Mouse (Mus musculus): ENCODE results near the gene Shc2.
A peak's percentile ranks its signal among the peaks of the same experiment; 100 is the strongest.

Gene Shc2

DNA sequence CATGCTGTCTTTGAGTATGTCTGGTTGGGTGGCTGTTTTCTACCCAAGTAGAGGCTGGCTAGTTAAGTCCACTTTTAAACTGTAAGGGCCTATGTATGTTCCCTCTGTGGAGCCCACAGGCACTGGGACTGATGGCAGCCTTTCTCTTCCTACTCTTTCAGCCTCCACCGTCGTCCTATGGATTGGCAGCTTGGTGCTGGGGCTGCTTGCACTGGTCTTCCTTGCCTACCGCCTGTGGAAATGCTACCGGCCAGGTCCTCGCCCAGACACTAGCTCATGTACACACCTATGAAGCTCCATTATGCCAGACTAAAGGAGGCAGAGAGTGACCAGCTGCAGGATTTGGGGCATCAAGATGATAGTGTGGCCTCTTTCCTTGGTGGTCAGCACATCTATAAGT is 30.4 kb upstream of the Shc2 start:
- DNase-seq: no peak

GRCm38 (mm10) chr10:79666493-79666892 is 28.8 kb upstream of the Shc2 start:
- DNase-seq: no peak

DNA sequence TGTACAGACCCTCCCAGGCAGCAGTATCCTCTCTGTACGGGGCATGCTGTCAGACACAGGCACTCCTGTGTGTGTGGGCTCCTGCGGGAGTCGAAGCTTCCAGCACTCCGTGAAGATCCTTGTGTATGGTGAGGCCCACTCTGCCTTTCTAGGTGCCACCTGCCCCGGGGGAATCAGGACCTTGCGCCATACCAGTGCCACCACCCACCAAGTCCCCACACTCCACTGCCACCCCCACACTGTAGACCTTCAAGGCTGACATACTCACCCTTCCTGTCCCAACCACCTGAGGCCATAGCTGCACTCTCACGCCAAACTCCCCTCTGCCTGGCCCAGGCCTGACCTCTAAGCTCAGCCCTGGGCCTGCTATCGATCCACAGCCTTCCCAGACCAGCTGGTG is 27.3 kb upstream of the Shc2 start:
- no peak for DNase-seq

GRCm38 (mm10) chr10:79664131-79664665 is 26.5 kb upstream of the Shc2 start, which contains the start of gene Madcam1:
Madcam1 (plus strand) TSS chr10:79664559.
- peak; percentile 84 to 85 for DNase-seq

GRCm38 (mm10) chr10:79661861-79662260 is 24.1 kb upstream of the Shc2 start:
- no peak for DNase-seq

DNA sequence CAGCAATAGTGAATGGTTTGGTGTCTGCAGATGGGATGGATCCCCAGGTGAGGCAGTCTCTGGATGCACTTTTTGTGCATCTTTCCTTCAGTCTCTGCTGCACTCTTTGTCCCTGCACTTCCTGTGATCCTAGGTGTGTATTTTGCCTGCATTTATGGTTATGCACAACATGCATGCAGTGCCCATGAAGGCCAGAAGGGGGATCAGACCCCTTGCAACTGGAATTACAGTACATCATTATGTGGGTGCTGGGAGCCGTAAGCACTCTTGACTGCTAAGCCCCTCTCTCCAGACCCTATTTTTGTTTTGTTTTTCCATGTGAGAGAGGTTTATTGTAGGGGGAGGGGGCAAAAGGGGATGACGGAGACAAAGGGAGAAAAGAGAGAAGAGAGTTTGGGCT is 22.6 kb upstream of the Shc2 start:
- peak; percentile 32 to 36 for DNase-seq

DNA sequence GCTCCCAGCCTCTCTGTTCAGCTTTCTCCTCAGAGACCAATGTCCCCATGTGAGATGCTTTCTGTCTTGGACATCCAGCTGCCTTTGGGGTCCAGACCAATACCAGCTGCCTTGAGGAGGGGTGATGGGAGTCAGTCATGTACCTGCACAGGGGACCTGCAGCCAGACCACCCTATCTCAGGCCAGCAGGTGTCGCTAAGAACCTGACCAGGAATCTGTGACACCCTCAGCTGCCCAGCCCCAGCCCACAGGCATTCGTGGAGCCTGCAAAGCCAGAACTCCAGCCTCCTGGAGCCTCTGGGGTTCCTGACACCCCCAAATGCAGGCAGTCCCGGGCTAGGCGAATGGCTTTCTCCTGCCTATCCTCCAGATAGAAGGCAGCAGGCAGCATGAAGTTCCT is 21.1 kb upstream of the Shc2 start:
- DNase-seq: peak; percentile 24 to 33

GRCm38 (mm10) chr10:79654946-79655395 is 17.3 kb upstream of the Shc2 start:
- no peak for DNase-seq

DNA sequence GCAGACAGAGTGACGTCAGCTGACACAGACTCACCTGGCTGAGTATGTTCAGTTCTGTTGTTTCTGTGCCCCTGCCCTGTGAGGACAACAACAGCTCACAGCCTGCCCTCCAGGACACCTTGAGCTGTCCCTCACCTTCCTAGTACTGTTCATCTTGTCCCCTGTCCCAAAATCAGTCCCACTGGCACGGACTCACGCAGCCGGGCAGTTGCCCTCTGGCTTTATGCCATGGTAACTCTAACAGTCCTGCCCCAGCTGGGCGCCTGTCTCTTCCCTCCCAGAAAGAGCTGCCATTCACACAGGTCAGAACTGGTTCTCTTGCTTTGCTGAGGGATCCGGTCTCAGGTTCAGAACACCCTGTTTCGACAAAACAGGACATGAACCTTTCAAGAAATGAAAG is 15.1 kb upstream of the Shc2 start:
- no peak for DNase-seq

DNA sequence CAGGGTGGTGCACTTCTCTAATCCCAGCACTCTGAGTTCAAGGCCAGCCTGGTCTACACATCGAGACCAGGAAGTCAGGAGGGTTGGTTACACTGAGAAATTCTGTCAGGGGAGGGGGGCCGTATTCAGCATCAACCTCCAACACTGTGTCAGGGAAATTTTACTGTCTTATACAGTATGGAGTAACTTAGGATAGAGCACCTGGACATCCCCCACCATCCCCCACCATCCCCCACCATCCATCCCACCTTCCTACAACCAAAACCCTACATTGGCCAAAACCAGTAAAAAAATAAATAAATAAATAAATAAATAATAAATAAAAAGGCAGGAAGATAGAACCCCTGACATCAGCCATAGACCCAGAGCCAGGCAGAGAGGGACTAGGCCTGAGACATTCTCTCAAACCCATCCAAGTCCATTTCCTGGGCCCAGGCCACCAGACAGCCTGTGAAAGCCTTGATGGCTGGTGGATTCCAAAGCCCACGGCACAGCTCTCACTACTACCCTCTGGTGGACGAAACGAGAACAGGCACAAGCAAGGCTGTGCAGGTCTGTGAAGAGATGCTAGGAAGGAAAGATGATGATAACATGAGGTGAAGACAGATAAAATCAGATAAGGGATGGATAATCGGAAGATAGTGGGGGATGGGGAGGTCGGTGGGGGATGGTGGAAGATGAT is 11.5 kb upstream of the Shc2 start:
- peak; percentile 73 to 76 for DNase-seq

- DNase-seq: no peak
These were observed 8.0 kb upstream of the Shc2 start, which contains the start of gene Odf3l2 for GRCm38 (mm10) chr10:79645711-79646110. Odf3l2 (minus strand) TSS chr10:79645738.

DNA sequence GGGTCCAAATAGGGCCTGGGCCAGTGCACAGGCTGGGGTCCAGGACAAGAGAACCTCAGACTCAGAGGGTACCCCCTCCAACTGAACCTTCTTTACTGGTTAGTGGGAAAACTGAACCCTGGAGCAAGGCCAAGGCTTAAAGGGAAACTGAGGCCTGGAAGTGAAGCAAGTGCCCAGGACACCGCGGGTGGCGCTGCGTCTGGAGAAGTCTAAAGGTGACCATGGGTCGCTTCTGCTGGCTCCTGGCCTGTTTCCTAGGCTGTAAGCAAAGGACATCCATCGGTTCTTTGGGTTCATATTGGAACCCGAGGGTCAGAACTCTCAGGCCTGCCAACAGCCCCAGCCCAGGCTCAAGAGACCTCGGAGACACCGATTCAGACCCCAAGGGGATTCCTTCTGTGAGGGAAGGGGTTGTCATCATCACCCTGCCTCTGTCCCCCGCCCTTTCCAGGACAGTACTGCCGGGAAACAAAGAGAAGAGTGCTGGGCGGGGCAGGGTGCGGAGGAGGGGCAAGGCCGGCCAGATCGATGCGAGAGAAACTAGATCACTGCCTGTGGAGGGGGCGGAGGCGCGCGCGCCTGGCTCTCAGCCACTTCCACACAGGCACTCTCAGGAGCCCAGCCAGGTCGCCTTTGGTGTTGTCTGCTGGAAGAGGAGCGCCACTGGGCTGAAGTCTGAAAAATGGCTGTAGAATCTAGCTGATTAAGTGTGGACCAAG is 927 bp upstream of the Shc2 start:
- DNase-seq: no peak

- no peak for DNase-seq
These were observed 1.4 kb downstream of the Shc2 start for GRCm38 (mm10) chr10:79636287-79636686.

- DNase-seq: no peak
These were observed 4.5 kb downstream of the Shc2 start for GRCm38 (mm10) chr10:79633006-79633777.

DNA sequence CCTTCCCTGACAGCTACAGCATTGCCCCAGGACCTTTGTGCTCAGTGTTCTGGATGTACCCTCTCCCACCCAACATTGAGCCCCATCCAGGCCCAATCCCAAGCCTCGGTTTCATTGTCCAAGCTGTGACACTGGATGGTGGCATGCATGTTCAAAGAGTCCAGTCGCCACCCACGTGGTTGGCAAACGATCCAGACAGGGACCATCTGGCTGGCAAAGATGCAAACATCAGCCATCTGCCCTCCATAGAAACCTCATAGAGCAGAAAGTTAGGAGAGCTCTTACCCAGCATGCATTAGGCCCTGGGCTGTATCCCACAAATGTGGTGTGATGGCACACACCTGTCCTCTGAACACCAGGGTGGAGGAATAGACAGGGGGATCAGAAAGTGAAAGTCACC is 6.3 kb downstream of the Shc2 start:
- DNase-seq: no peak

DNA sequence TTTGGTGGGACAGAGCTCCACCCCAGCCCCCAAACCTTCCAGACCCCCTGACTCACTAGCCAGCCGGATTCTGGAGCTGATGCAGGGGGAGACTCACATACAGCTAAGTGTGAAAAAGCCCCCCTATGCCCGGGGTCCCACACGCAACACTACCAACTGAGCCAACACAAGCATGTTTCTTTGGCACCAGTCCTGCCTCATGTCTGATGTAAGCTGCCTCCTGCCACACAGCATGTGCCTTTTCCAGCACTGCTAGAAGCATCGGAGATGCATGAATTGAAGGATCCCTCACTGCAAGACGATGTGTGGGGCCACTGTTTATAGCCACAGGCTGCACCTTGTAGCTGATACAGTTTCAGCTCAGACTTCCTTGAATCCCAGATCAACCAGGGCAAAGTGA is 9.3 kb downstream of the Shc2 start:
- DNase-seq: no peak

GRCm38 (mm10) chr10:79626156-79626555 is 11.6 kb downstream of the Shc2 start:
- DNase-seq: no peak

- no peak for DNase-seq
These were observed 12.3 kb downstream of the Shc2 start for GRCm38 (mm10) chr10:79625398-79625797.

DNA sequence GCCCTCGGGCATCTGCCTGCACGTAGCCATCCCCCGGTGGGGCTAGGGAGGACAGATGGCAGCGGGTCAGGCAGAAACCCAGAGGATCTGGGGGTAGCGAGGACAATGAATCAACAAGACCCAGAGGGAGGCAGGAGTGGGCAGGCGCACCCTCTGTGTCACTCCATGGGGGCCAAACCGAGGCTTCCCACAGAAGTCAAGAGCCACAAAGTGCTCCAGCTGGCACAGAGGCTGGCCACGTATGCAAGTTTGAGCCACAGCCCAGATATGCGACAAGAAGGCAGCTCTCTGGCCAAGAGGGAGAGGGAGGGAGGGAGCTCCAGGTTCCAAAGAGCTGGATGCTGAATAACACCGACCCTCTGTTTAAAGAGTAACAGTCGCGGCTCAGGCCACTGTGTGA is 13.8 kb downstream of the Shc2 start:
- no peak for DNase-seq

GRCm38 (mm10) chr10:79616376-79616775 is 21.3 kb downstream of the Shc2 start:
- no peak for DNase-seq

DNA sequence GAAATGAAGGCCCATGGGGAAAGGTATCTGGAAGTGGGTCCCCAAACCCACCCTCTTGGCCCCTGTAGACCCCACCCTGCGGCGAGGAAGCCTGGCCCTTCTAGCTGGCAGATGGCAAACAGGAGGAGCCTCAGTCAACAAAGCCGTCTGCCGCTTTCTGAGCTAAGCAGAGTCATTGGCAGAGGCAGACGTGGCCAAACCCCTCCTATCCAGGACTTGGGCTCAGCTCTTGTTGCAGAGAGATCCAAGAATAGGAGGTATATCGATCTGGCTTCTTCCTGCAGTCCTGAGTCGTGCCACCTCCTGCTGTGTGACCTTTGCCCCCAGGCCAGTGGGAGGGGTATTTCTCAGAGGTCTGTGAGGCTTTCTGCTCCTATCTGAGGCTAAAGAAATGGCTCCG is 21.9 kb downstream of the Shc2 start:
- DNase-seq: no peak

DNA sequence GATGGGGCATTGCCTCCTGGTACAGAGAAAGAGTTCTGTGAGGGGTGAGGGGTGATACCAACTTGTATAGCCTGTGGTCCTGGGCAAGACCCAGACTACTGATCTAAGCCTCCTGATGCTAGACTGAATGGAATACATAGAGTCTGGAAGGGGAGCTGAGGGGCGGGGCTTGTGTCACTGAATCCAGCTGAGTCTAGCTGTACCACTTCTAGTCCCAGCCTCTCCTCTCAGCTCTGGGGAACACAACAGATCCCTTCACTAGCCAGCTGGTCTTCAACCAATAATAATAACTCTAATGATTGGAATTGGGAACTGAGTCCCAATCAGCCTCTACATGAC is 23.4 kb downstream of the Shc2 start:
- DNase-seq: no peak

- DNase-seq: peak; percentile 54 to 55
These were observed 24.0 kb downstream of the Shc2 start, which contains the start of gene C2cd4c for GRCm38 (mm10) chr10:79613578-79614304. C2cd4c (minus strand) TSS chr10:79614025.
